Mouse (Mus musculus): Measurements from ENCODE around the gene Lmnb2.

DNA sequence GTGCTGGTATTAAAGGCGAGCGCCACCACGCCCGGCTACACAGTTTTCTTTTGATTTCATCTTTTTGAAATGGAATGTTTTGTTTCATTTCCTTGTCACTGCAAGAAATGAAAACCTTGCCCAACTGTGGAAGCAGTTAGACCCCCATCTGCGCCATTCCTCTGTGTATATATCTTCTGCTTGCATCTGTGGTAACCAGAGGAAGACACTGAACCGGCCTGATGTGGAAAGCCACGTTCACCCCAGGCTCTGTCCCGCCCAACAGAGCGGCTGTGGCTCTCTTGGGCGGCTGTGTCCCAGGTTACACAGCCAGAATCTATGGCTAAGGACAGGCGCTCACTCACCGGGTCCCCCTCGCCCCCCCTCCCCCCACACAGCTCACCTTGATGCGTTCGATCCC is 34.4 kb upstream of the Lmnb2 start:
- TF ChIP-seq GATA2 (IDR thresholded peaks at IDR 0.05; ENCODE audit: borderline replicate concordance, low read depth, low read length) (no peak), GATA1 (IDR thresholded peaks at IDR 0.05; ENCODE audit: borderline replicate concordance, low read length) (no peak), CTCF (IDR thresholded peaks at IDR 0.05; ENCODE audit: low read depth, low read length) (no peak), POLR2AphosphoS5 (IDR thresholded peaks at IDR 0.05; ENCODE audit: insufficient replicate concordance, low read depth, low read length) (no peak)

Measured in G1E (cell line).